Mouse (Mus musculus): ENCODE measurements around the gene Tnfrsf21. TPM values are rescaled to one million over a fixed set of nuclear protein-coding genes. Genes with fewer than 3 reads are reported as not detected.

The Tnfrsf21 gene
- polyA plus RNA-seq, 1 experiment from 2014 or later, result 10.4 TPM

GRCm38 (mm10) chr17:42991112-42991511, 25.2 kb upstream of the Tnfrsf21 start:
- 47% methylated on average over 11 of the region's 11 CpGs for WGBS
- no peaks in the 10 kb centered on the region; the same call in 1 of the 2 replicates for H3K9me3 ChIP-seq
- no peaks in the 10 kb centered on the region for H3K36me3 ChIP-seq
- no peaks in the 10 kb centered on the region for H3K27me3 ChIP-seq (replicated peaks)
- H3K27ac ChIP-seq (replicated peaks), result no peak overlapping the region
- 0 out of 2 replicates have a peak, but pooled peaks cover 2% of the 10 kb centered on the region for H3K4me1 ChIP-seq
- no peak for ATAC-seq (ENCODE audit: extremely low read depth, insufficient number of reproducible peaks, low FRiP score, low TSS enrichment)
- no peak overlapping the region for H3K4me2 ChIP-seq
- H3K9ac ChIP-seq, result no peak overlapping the region
- no peak overlapping the region for H3K4me3 ChIP-seq

- WGBS, result 63% methylated on average over 7 of the region's 7 CpGs
Measured at GRCm38 (mm10) chr17:42999446-42999977, 16.8 kb upstream of the Tnfrsf21 start.

GRCm38 (mm10) chr17:43000598-43000997, 15.8 kb upstream of the Tnfrsf21 start:
- no peak overlapping the region for H3K4me3 ChIP-seq
- H3K27ac ChIP-seq (replicated peaks), result no peak overlapping the region
- no peaks in the 10 kb centered on the region for H3K9me3 ChIP-seq
- WGBS, result 81% methylated on average over 7 of the region's 7 CpGs
- H3K36me3 ChIP-seq, result no peaks in the 10 kb centered on the region
- no peaks in the 10 kb centered on the region for H3K27me3 ChIP-seq (replicated peaks)
- no peaks in the 10 kb centered on the region for H3K4me1 ChIP-seq
- H3K9ac ChIP-seq, result no peak overlapping the region
- no peak for ATAC-seq (ENCODE audit: extremely low read depth, insufficient number of reproducible peaks, low FRiP score, low TSS enrichment)
- no peak overlapping the region for H3K4me2 ChIP-seq

More at GRCm38 (mm10) chr17:42999446-42999977, 16.8 kb upstream of the Tnfrsf21 start:
- Histone ChIP-seq H3K36me3 (no peaks in the 10 kb centered on the region), H3K9ac (no peak overlapping the region), H3K4me2 (no peak overlapping the region), H3K27ac (replicated peaks) (no peak overlapping the region), H3K9me3 (no peaks in the 10 kb centered on the region), H3K4me1 (no peaks in the 10 kb centered on the region), H3K27me3 (replicated peaks) (no peaks in the 10 kb centered on the region), H3K4me3 (no peak overlapping the region)
- ATAC-seq (ENCODE audit: extremely low read depth, insufficient number of reproducible peaks, low FRiP score, low TSS enrichment), result no peak

GRCm38 (mm10) chr17:43012718-43013117, 3.6 kb upstream of the Tnfrsf21 start:
- peaks cover 6% of the 10 kb centered on the region; the same call in 1 of the 2 replicates for H3K4me1 ChIP-seq
- 18% methylated on average over 6 of the region's 6 CpGs for WGBS
- H3K27me3 ChIP-seq (replicated peaks), result peaks cover 36% of the 10 kb centered on the region
- ATAC-seq (ENCODE audit: extremely low read depth, insufficient number of reproducible peaks, low FRiP score, low TSS enrichment), result no peak
- no peaks in the 10 kb centered on the region for H3K9me3 ChIP-seq
- H3K9ac ChIP-seq, result no peak overlapping the region
- no peaks in the 10 kb centered on the region for H3K36me3 ChIP-seq
- H3K27ac ChIP-seq (replicated peaks), result no peak overlapping the region
- H3K4me2 ChIP-seq, result no peak overlapping the region
- H3K4me3 ChIP-seq, result no peak overlapping the region

- H3K36me3 ChIP-seq, result no peaks in the 10 kb centered on the region
- H3K4me1 ChIP-seq, result peaks cover 11% of the 10 kb centered on the region; the same call in 1 of the 2 replicates
- H3K4me2 ChIP-seq, result peak overlapping the region; percentile 99
- ATAC-seq (ENCODE audit: extremely low read depth, insufficient number of reproducible peaks, low FRiP score, low TSS enrichment), result no peak
- H3K9ac ChIP-seq, result peak overlapping the region; percentile 87
- 2% methylated on average over 39 of the region's 40 CpGs for WGBS
- no peaks in the 10 kb centered on the region for H3K9me3 ChIP-seq
- H3K27me3 ChIP-seq (replicated peaks), result peaks cover 28% of the 10 kb centered on the region
- H3K27ac ChIP-seq (replicated peaks), result no peak overlapping the region
- peak overlapping the region; percentile 69 for H3K4me3 ChIP-seq
Measured at GRCm38 (mm10) chr17:43017341-43018052, 1.1 kb downstream of the Tnfrsf21 start.

- peak overlapping the region; percentile 87 for H3K9ac ChIP-seq
- peaks cover 11% of the 10 kb centered on the region; the same call in 1 of the 2 replicates for H3K4me1 ChIP-seq
- H3K9me3 ChIP-seq, result no peaks in the 10 kb centered on the region
- peak overlapping the region; percentile 69 for H3K4me3 ChIP-seq
- peaks cover 25% of the 10 kb centered on the region for H3K27me3 ChIP-seq (replicated peaks)
- no peaks in the 10 kb centered on the region for H3K36me3 ChIP-seq
- H3K4me2 ChIP-seq, result peak overlapping the region; percentile 99
- H3K27ac ChIP-seq (replicated peaks), result no peak overlapping the region
- ATAC-seq (ENCODE audit: extremely low read depth, insufficient number of reproducible peaks, low FRiP score, low TSS enrichment), result no peak
Measured at GRCm38 (mm10) chr17:43018071-43018470, 1.7 kb downstream of the Tnfrsf21 start.

GRCm38 (mm10) chr17:43019660-43020059, 3.3 kb downstream of the Tnfrsf21 start:
- Histone ChIP-seq H3K36me3 (no peaks in the 10 kb centered on the region), H3K4me2 (no peak overlapping the region), H3K9ac (no peak overlapping the region), H3K9me3 (no peaks in the 10 kb centered on the region), H3K4me3 (no peak overlapping the region), H3K4me1 (peaks cover 11% of the 10 kb centered on the region; the same call in 1 of the 2 replicates), H3K27ac (replicated peaks) (no peak overlapping the region), H3K27me3 (replicated peaks) (peaks cover 11% of the 10 kb centered on the region; the same call in 1 of the 2 replicates)
- ATAC-seq (ENCODE audit: extremely low read depth, insufficient number of reproducible peaks, low FRiP score, low TSS enrichment), result no peak
- WGBS, result 88% methylated on average over 9 of the region's 9 CpGs

- H3K4me3 ChIP-seq, result no peak overlapping the region
- WGBS, result 90% methylated on average over 5 of the region's 5 CpGs
- no peak overlapping the region for H3K9ac ChIP-seq
- no peak for ATAC-seq (ENCODE audit: extremely low read depth, insufficient number of reproducible peaks, low FRiP score, low TSS enrichment)
- no peak overlapping the region for H3K4me2 ChIP-seq
- H3K27me3 ChIP-seq (replicated peaks), result 0 out of 2 replicates have a peak, but pooled peaks cover 8% of the 10 kb centered on the region
- no peaks in the 10 kb centered on the region for H3K36me3 ChIP-seq
- H3K27ac ChIP-seq (replicated peaks), result no peak overlapping the region
- H3K9me3 ChIP-seq, result no peaks in the 10 kb centered on the region
- peaks cover 9% of the 10 kb centered on the region; the same call in 1 of the 2 replicates for H3K4me1 ChIP-seq
Measured at GRCm38 (mm10) chr17:43021017-43021416, 4.7 kb downstream of the Tnfrsf21 start.

- no peak for ATAC-seq (ENCODE audit: extremely low read depth, insufficient number of reproducible peaks, low FRiP score, low TSS enrichment)
- 91% methylated on average over 9 of the region's 9 CpGs for WGBS
- no peak overlapping the region for H3K9ac ChIP-seq
- H3K4me1 ChIP-seq, result peaks cover 8% of the 10 kb centered on the region; the same call in 1 of the 2 replicates
- no peaks in the 10 kb centered on the region for H3K9me3 ChIP-seq
- no peak overlapping the region for H3K27ac ChIP-seq (replicated peaks)
- 0 out of 2 replicates have a peak, but pooled peaks cover 8% of the 10 kb centered on the region for H3K27me3 ChIP-seq (replicated peaks)
- H3K36me3 ChIP-seq, result no peaks in the 10 kb centered on the region
- H3K4me3 ChIP-seq, result no peak overlapping the region
- no peak overlapping the region for H3K4me2 ChIP-seq
Measured at GRCm38 (mm10) chr17:43022056-43022455, 5.7 kb downstream of the Tnfrsf21 start.

- WGBS, result 80% methylated on average over 12 of the region's 12 CpGs
- Histone ChIP-seq H3K4me3 (no peak overlapping the region), H3K4me1 (no peaks in the 10 kb centered on the region), H3K9me3 (no peaks in the 10 kb centered on the region), H3K4me2 (no peak overlapping the region), H3K9ac (no peak overlapping the region), H3K36me3 (no peaks in the 10 kb centered on the region), H3K27ac (replicated peaks) (no peak overlapping the region), H3K27me3 (replicated peaks) (0 out of 2 replicates have a peak, but pooled peaks cover 3% of the 10 kb centered on the region)
- no peak for ATAC-seq (ENCODE audit: extremely low read depth, insufficient number of reproducible peaks, low FRiP score, low TSS enrichment)
Measured at GRCm38 (mm10) chr17:43023637-43024217, 7.4 kb downstream of the Tnfrsf21 start.

- Histone ChIP-seq H3K9me3 (no peaks in the 10 kb centered on the region), H3K27me3 (replicated peaks) (no peaks in the 10 kb centered on the region), H3K36me3 (no peaks in the 10 kb centered on the region), H3K4me3 (no peak overlapping the region), H3K4me1 (no peaks in the 10 kb centered on the region), H3K9ac (no peak overlapping the region), H3K27ac (replicated peaks) (no peak overlapping the region), H3K4me2 (peak overlapping the region; percentile 8; the same call in 1 of the 2 replicates)
- ATAC-seq (ENCODE audit: extremely low read depth, insufficient number of reproducible peaks, low FRiP score, low TSS enrichment), result no peak
- WGBS, result 75% methylated on average over 3 of the region's 3 CpGs
Measured at GRCm38 (mm10) chr17:43024531-43024930, 8.2 kb downstream of the Tnfrsf21 start.

Measured in heart, embryonic 13.5 days (tissue).